Mouse (Mus musculus): ENCODE results near the gene Golt1b. TPM values are rescaled to one million over a fixed set of nuclear protein-coding genes. Genes with fewer than 3 reads are reported as not detected.

Gene Golt1b
- polyA plus RNA-seq, 1 experiment, result 18.9 TPM

- Histone ChIP-seq H3K4me1 (ENCODE audit: control insufficient read depth, insufficient read depth, low read length) (peaks cover 9% of the 10 kb centered on the region), H3K4me3 (ENCODE audit: insufficient read depth, low read length) (no peak overlapping the region), H3K27ac (ENCODE audit: insufficient read depth, low read depth, low read length) (no peak overlapping the region)
- TF ChIP-seq POLR2A (IDR thresholded peaks at IDR 0.05; ENCODE audit: borderline replicate concordance, low read depth, low read length), result no peak
- no peak for TF ChIP-seq CTCF (IDR thresholded peaks at IDR 0.05; ENCODE audit: low read depth, low read length)
These were observed 26.8 kb downstream of the Golt1b start for GRCm38 (mm10) chr6:142413845-142414244.

GRCm38 (mm10) chr6:142414597-142414996, 27.6 kb downstream of the Golt1b start:
- H3K4me1 ChIP-seq (ENCODE audit: control insufficient read depth, insufficient read depth, low read length), result peaks cover 9% of the 10 kb centered on the region
- no peak overlapping the region for H3K27ac ChIP-seq (ENCODE audit: insufficient read depth, low read depth, low read length)
- 0 out of 2 replicates have a peak overlapping the region, but pooled peaks have one; percentile 11 for H3K4me3 ChIP-seq (ENCODE audit: insufficient read depth, low read length)
- no peak for TF ChIP-seq POLR2A (IDR thresholded peaks at IDR 0.05; ENCODE audit: borderline replicate concordance, low read depth, low read length)
- TF ChIP-seq CTCF (IDR thresholded peaks at IDR 0.05; ENCODE audit: low read depth, low read length), result no peak

GRCm38 (mm10) chr6:142424976-142425375, 38.0 kb downstream of the Golt1b start:
- no peak for TF ChIP-seq POLR2A (IDR thresholded peaks at IDR 0.05; ENCODE audit: borderline replicate concordance, low read depth, low read length)
- no peak for TF ChIP-seq CTCF (IDR thresholded peaks at IDR 0.05; ENCODE audit: low read depth, low read length)
- H3K4me3 ChIP-seq (ENCODE audit: insufficient read depth, low read length), result no peak overlapping the region

GRCm38 (mm10) chr6:142429072-142429471, 42.1 kb downstream of the Golt1b start:
- no peak for TF ChIP-seq POLR2A (IDR thresholded peaks at IDR 0.05; ENCODE audit: borderline replicate concordance, low read depth, low read length)
- TF ChIP-seq CTCF (IDR thresholded peaks at IDR 0.05; ENCODE audit: low read depth, low read length), result no peak

More at GRCm38 (mm10) chr6:142424976-142425375, 38.0 kb downstream of the Golt1b start:
- Histone ChIP-seq H3K27ac (ENCODE audit: insufficient read depth, low read depth, low read length) (no peak overlapping the region), H3K4me1 (ENCODE audit: control insufficient read depth, insufficient read depth, low read length) (peaks cover 6% of the 10 kb centered on the region)

GRCm38 (mm10) chr6:142451381-142451780, 64.4 kb downstream of the Golt1b start:
- Histone ChIP-seq H3K4me3 (ENCODE audit: insufficient read depth, low read length) (no peak overlapping the region), H3K4me1 (ENCODE audit: control insufficient read depth, insufficient read depth, low read length) (no peaks in the 10 kb centered on the region), H3K27ac (ENCODE audit: insufficient read depth, low read depth, low read length) (no peak overlapping the region)
- TF ChIP-seq CTCF (IDR thresholded peaks at IDR 0.05; ENCODE audit: low read depth, low read length), result no peak
- TF ChIP-seq POLR2A (IDR thresholded peaks at IDR 0.05; ENCODE audit: borderline replicate concordance, low read depth, low read length), result no peak

More at GRCm38 (mm10) chr6:142429072-142429471, 42.1 kb downstream of the Golt1b start:
- Histone ChIP-seq H3K4me1 (ENCODE audit: control insufficient read depth, insufficient read depth, low read length) (peaks cover 6% of the 10 kb centered on the region), H3K27ac (ENCODE audit: insufficient read depth, low read depth, low read length) (no peak overlapping the region), H3K4me3 (ENCODE audit: insufficient read depth, low read length) (no peak overlapping the region)

GRCm38 (mm10) chr6:142453311-142453710, 66.3 kb downstream of the Golt1b start:
- Histone ChIP-seq H3K4me3 (ENCODE audit: insufficient read depth, low read length) (no peak overlapping the region), H3K27ac (ENCODE audit: insufficient read depth, low read depth, low read length) (no peak overlapping the region), H3K4me1 (ENCODE audit: control insufficient read depth, insufficient read depth, low read length) (no peaks in the 10 kb centered on the region)
- TF ChIP-seq POLR2A (IDR thresholded peaks at IDR 0.05; ENCODE audit: borderline replicate concordance, low read depth, low read length), result no peak
- no peak for TF ChIP-seq CTCF (IDR thresholded peaks at IDR 0.05; ENCODE audit: low read depth, low read length)

Other genes starting within 250 kb of the Golt1b start
- not detected in 2 replicates for gene Slco1a6, start 178.7 kb upstream of the Golt1b start, polyA plus RNA-seq (2012; ENCODE audit: insufficient read depth, insufficient read length, missing spikeins)
- not detected in 2 replicates for gene Iapp, start 88.8 kb upstream of the Golt1b start, polyA plus RNA-seq (2012; ENCODE audit: insufficient read depth, insufficient read length, missing spikeins)
- gene Slco1a5, start 64.2 kb upstream of the Golt1b start, polyA plus RNA-seq (2012; ENCODE audit: insufficient read depth, insufficient read length, missing spikeins), result not detected in 2 replicates
- gene Pyroxd1, start 41.6 kb upstream of the Golt1b start, polyA plus RNA-seq (2012; ENCODE audit: insufficient read depth, insufficient read length, missing spikeins), result 11.1 and 11.9 TPM in 2 replicates
- gene Recql, start 134 bp upstream of the Golt1b start, polyA plus RNA-seq (2012; ENCODE audit: insufficient read depth, insufficient read length, missing spikeins), result 24.7 and 32.4 TPM in 2 replicates
- gene Spx, start 26.2 kb downstream of the Golt1b start, polyA plus RNA-seq (2012; ENCODE audit: insufficient read depth, insufficient read length, missing spikeins), result 0.49 TPM in 1 of 2 replicates, not detected in the other
- not detected in 2 replicates for gene Gys2, start 85.9 kb downstream of the Golt1b start, polyA plus RNA-seq (2012; ENCODE audit: insufficient read depth, insufficient read length, missing spikeins)
- 16.1 and 17.0 TPM in 2 replicates for gene Ldhb, start 120.7 kb downstream of the Golt1b start, polyA plus RNA-seq (2012; ENCODE audit: insufficient read depth, insufficient read length, missing spikeins)
- gene Kcnj8, start 184.4 kb downstream of the Golt1b start, polyA plus RNA-seq (2012; ENCODE audit: insufficient read depth, insufficient read length, missing spikeins), result not detected in 2 replicates